Mouse (Mus musculus) lung, adult 2 months (tissue): ENCODE measurements around the gene Tsr1.

Experiments used
- CTCF ChIP-seq: fragments of 200-500 bp; IDR thresholded peaks from 2 replicates; pipeline ENCODE4 v1.5.1; 2011; ENCODE audit warnings: mild to moderate bottlenecking, low read length, control low read depth; ENCODE audit not compliant: insufficient read depth
- POLR2A ChIP-seq: fragments of 200-500 bp; IDR thresholded peaks from 2 replicates; pipeline ENCODE4 v1.6.1; 2011; ENCODE audit warnings: low read depth, mild to moderate bottlenecking, control low read depth, low read length, borderline replicate concordance; ENCODE audit errors: extremely low read depth

DNA sequence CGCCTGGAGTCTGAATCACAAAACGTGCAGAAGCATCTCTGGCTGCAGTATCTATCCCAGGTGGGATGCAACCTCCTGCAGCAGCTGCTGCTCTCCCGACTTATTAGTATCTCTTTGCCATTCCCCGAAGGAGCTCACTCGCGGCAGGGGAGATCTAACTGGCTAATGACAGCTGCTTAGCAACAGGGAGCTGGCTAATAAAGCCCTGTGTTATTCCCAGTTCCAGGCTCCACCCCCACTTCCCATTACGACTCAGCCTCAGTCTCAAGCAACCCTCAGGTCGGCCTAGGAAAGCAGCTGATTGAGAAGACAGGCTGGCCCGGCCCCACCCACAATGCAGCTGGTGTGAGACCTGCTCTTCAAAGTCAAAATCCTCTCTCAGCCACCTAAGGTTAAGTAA is 21.1 kb upstream of the Tsr1 start:
- TF ChIP-seq CTCF = no peak
- no peak for TF ChIP-seq POLR2A
